Mouse (Mus musculus) forebrain, embryonic 14.5 days (tissue): ENCODE data around the gene Apoc1. TPM values are rescaled to one million over a fixed set of nuclear protein-coding genes. Genes with fewer than 3 reads are reported as not detected.

Source experiments
- ATAC-seq: fragments of 200-750 bp; cut with Nextera tagmentation; 2 replicates; pipeline ENCODE4 v1.8.0; 2017; ENCODE audit warnings: mild to moderate bottlenecking, moderate library complexity
- DNase-seq: peaks from one replicate; pipeline ENCODE4 v3.0.0-alpha.2; 2015; ENCODE audit warnings: low spot score
- H3K27ac ChIP-seq: fragments of 300-500 bp; sonication (generic); 2 replicates; pipeline ENCODE4 v1.5.1; 2014; ENCODE audit warnings: low read depth, mild to moderate bottlenecking, control low read depth, low read length, moderate library complexity
- H3K27me3 ChIP-seq: fragments of 300-500 bp; sonication (generic); replicated peaks from 2 replicates; pipeline ENCODE4 v1.6.1; 2014; ENCODE audit warnings: low read length, control low read depth, mixed read lengths; ENCODE audit not compliant: control insufficient read depth, insufficient read depth
- H3K36me3 ChIP-seq: fragments of 300-500 bp; sonication (generic); 2 replicates; pipeline ENCODE4 v1.6.1; 2014; ENCODE audit warnings: low read length, control low read depth; ENCODE audit not compliant: control insufficient read depth, insufficient read depth
- H3K4me1 ChIP-seq: fragments of 300-500 bp; sonication (generic); 2 replicates; pipeline ENCODE4 v1.6.1; 2014; ENCODE audit warnings: antibody characterized with exemption, low read length, control low read depth; ENCODE audit not compliant: control insufficient read depth, insufficient read depth
- H3K4me2 ChIP-seq: fragments of 300-500 bp; sonication (generic); 2 replicates; pipeline ENCODE4 v1.6.1; 2014; ENCODE audit warnings: mild to moderate bottlenecking, control low read depth, low read length
- H3K4me3 ChIP-seq: fragments of 300-500 bp; sonication (generic); 2 replicates; pipeline ENCODE4 v1.5.1; 2014; ENCODE audit warnings: low read depth, low read length, control low read depth
- H3K9ac ChIP-seq: fragments of 300-500 bp; sonication (generic); 2 replicates; pipeline ENCODE4 v1.6.1; 2014; ENCODE audit warnings: mild to moderate bottlenecking, low read length, control low read depth, moderate library complexity
- H3K9me3 ChIP-seq: fragments of 300-500 bp; sonication (generic); replicated peaks from 2 replicates; pipeline ENCODE4 v1.6.1; 2016; ENCODE audit warnings: low read length, control low read depth, mixed read lengths; ENCODE audit not compliant: control insufficient read depth
- WGBS: fragments of 180-500 bp; shearing (Covaris S2); extraction: QIAGEN DNeasy Blood & Tissue Kit; methylation state at CpG from one replicate; pipeline ENCODE4 v1.1.7; 2014; 5-methylcytosine and 5-hydroxymethylcytosine counted together
- polyA plus RNA-seq: library from polyadenylated mRNA; unstranded; fragments of >200 nt; fragmentation: Nextera tagmentation; extraction: Ambion mirVana; gene quantifications from 2 replicates; pipeline ENCODE4 v1.2.1, GENCODE M21; 2014

The Apoc1 gene
- polyA plus RNA-seq, 1 experiment from 2014 or later, result 1.4 TPM

- Histone ChIP-seq H3K4me1 (no peaks in the 10 kb centered on the region), H3K9me3 (no peaks in the 10 kb centered on the region), H3K9ac (no peak overlapping the region), H3K27me3 (no peaks in the 10 kb centered on the region), H3K4me3 (no peak overlapping the region), H3K36me3 (no peaks in the 10 kb centered on the region), H3K4me2 (no peak overlapping the region), H3K27ac (no peak overlapping the region)
- WGBS, result 92% methylated on average over 6 of the region's 6 CpGs
- DNase-seq (no peak), ATAC-seq (no peak)
These were observed 8.7 kb downstream of the Apoc1 start for GRCm38 (mm10) chr7:19683771-19684201.

DNA sequence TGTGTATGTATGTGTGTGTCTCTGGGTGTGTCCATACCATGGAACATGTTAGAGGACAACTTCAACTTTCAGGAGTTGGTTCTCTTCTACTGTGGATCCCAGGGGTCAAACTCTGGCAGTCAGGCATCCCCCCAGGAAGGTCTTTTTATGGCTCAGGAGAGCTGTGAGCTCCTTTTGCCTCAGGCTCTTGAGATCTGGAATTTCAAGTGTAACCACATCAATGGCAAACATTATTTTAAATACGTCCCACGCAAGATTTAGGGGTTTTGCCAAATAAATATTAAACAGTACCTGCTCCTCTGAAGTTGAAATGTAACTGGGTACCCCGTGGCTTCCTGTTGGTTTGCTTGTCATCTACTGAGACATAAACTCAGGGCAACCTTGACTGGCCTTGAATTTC lies 9.5 kb downstream of the Apoc1 start:
- Histone ChIP-seq H3K9me3 (no peaks in the 10 kb centered on the region), H3K36me3 (no peaks in the 10 kb centered on the region), H3K27ac (no peak overlapping the region), H3K9ac (no peak overlapping the region), H3K4me2 (no peak overlapping the region), H3K4me1 (no peaks in the 10 kb centered on the region), H3K4me3 (no peak overlapping the region), H3K27me3 (no peaks in the 10 kb centered on the region)
- WGBS, result 78% methylated on average over 3 of the region's 3 CpGs
- DNase-seq, result no peak
- no peak for ATAC-seq

GRCm38 (mm10) chr7:19681202-19681694 lies 11.2 kb downstream of the Apoc1 start, which contains the start of the genes Gm44805 and Apoc4:
Gene Gm44805, minus strand, starts transcription at chr7:19681423.
Gene Apoc4, minus strand, starts transcription at chr7:19681479.
- Histone ChIP-seq H3K27ac (no peak within 1 kb of the TSS), H3K36me3 (no peaks in the 10 kb centered on the region), H3K9ac (no peak within 1 kb of the TSS), H3K4me2 (no peak within 1 kb of the TSS), H3K4me3 (no peak within 1 kb of the TSS), H3K9me3 (no peaks in the 10 kb centered on the region), H3K4me1 (no peaks in the 10 kb centered on the region), H3K27me3 (no peaks in the 10 kb centered on the region)
- ATAC-seq (no peak), DNase-seq (no peak)
- WGBS, result 67% methylated on average over 8 of the region's 8 CpGs

DNA sequence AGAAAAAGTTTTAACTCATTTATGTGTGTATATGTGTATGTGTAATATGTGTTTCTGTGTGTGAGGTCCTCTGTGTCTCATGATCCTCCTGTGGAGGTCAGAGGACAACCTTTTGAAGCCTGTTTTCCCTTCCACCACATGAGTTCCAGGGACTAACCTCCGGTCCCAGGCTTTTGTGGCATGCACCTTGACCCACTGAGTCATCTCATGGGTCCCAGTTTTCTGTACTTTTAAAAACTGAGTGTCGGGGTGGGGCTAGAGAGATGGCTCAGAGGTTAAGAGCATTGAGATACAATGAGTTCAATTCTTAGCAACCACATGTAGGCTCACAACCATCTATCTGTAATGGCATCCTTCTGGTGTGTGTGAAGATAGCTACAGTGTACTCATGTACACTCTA lies 11.8 kb downstream of the Apoc1 start:
- DNase-seq, result no peak
- H3K9ac ChIP-seq, result no peak overlapping the region
- H3K4me1 ChIP-seq, result no peaks in the 10 kb centered on the region
- no peak overlapping the region for H3K27ac ChIP-seq
- WGBS, result 88% methylated on average over 2 of the region's 2 CpGs
- H3K27me3 ChIP-seq, result no peaks in the 10 kb centered on the region
- no peaks in the 10 kb centered on the region for H3K9me3 ChIP-seq
- H3K4me2 ChIP-seq, result no peak overlapping the region
- ATAC-seq, result no peak
- H3K4me3 ChIP-seq, result no peak overlapping the region
- H3K36me3 ChIP-seq, result no peaks in the 10 kb centered on the region

DNA sequence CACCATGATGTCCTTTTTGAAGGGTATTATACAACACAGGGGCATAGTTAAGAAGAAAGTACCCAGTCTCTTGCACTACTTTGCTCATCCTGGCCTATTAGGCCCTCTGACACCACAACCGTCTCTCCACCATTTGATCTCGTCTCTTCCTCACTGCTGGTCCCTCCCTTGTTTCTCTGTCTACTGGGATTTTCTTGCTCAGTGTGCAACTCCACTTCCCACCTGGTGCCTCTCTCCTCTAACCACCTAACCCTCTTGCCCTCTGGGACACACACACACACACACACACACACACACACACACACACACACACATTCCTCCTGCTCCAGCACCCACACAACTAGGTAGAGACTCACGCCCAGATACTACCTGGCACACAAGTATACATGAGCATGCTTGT lies 13.6 kb downstream of the Apoc1 start:
- no peak for ATAC-seq
- no peaks in the 10 kb centered on the region for H3K36me3 ChIP-seq
- no peak overlapping the region for H3K4me3 ChIP-seq
- H3K4me1 ChIP-seq, result no peaks in the 10 kb centered on the region
- WGBS, result 90% methylated on average over 3 of the region's 3 CpGs
- H3K27ac ChIP-seq, result no peak overlapping the region
- no peak overlapping the region for H3K4me2 ChIP-seq
- H3K9ac ChIP-seq, result no peak overlapping the region
- no peaks in the 10 kb centered on the region for H3K9me3 ChIP-seq
- DNase-seq, result no peak
- H3K27me3 ChIP-seq, result no peaks in the 10 kb centered on the region

DNA sequence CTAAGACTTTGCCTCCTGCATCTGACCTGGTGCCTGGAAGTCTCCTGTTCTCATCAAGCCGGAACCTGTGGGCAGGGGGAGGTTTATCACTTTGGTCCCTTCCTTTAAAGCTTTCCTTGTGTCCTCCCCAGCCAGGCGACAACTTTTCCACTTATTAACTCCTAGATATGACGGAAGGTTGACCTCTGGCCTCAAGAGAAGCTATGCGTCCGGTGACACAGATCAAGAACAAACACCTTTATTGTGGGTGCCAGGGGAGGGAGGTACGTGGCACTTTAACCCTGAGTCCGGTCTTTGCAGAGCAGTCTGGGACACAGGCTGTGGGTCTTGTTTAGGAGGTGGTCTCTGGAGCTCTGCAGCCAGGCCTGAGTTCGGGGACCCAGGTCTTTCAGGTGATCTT lies 14.6 kb downstream of the Apoc1 start, which contains the start of gene Apoc2:
Gene Apoc2 (minus strand): TSS at position 70 of the 400 bp plus-strand sequence.
- Histone ChIP-seq H3K4me1 (no peaks in the 10 kb centered on the region), H3K9ac (no peak within 1 kb of the TSS), H3K4me2 (no peak within 1 kb of the TSS), H3K27me3 (no peaks in the 10 kb centered on the region), H3K9me3 (no peaks in the 10 kb centered on the region), H3K4me3 (no peak within 1 kb of the TSS), H3K27ac (no peak within 1 kb of the TSS), H3K36me3 (no peaks in the 10 kb centered on the region)
- no peak for ATAC-seq
- WGBS, result 83% methylated on average over 8 of the region's 8 CpGs
- no peak for DNase-seq

DNA sequence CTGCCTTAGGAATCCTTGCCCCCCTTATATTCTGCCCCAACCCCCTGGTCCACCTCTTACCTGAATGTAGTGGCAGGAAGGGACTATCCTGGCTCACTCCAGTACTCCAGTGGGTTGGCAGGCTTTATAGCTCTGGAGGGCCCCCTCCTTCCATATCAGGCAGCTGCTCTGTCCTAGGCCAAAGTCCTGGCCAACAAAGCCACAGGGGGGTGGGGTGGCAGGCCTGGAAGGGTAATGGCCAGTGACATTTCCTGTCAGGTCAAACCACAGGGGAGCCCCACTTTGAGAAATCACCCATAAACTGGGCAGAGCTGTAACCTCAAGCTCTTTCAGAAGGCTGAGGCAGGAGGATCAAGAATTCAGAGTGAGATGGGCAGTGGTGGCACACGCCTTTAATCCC lies 15.8 kb downstream of the Apoc1 start:
- Histone ChIP-seq H3K4me1 (no peaks in the 10 kb centered on the region), H3K27ac (no peak overlapping the region), H3K4me3 (no peak overlapping the region), H3K9ac (no peak overlapping the region), H3K36me3 (no peaks in the 10 kb centered on the region), H3K9me3 (no peaks in the 10 kb centered on the region), H3K4me2 (no peak overlapping the region), H3K27me3 (no peaks in the 10 kb centered on the region)
- DNase-seq, result no peak
- 68% methylated on average over 1 of the region's 1 CpGs for WGBS
- no peak for ATAC-seq

DNA sequence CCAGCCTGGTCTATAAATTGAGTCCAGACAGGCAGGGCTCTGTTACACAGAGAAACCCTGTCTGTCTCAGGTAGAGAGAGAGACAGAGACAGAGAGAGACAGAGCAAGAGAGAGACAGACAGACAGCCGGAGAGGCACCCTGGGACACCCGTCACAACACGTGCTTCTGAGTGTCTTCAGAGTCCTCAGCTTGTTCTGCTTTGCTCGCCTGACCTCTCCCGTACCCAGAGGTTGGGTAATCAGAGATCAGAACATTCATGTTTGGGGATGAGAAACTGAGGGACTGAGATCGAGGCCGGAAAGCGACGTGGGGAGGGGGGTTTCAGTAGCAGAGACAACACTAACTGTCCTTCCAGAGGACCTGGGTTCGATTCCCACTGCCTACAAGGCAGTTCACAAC lies 16.6 kb downstream of the Apoc1 start:
- no peaks in the 10 kb centered on the region for H3K36me3 ChIP-seq
- ATAC-seq (no peak), DNase-seq (no peak)
- no peak overlapping the region for H3K4me2 ChIP-seq
- no peak overlapping the region for H3K27ac ChIP-seq
- no peaks in the 10 kb centered on the region for H3K27me3 ChIP-seq
- H3K9me3 ChIP-seq, result no peaks in the 10 kb centered on the region
- WGBS, result 89% methylated on average over 10 of the region's 10 CpGs
- no peaks in the 10 kb centered on the region for H3K4me1 ChIP-seq
- no peak overlapping the region for H3K4me3 ChIP-seq
- H3K9ac ChIP-seq, result no peak overlapping the region

DNA sequence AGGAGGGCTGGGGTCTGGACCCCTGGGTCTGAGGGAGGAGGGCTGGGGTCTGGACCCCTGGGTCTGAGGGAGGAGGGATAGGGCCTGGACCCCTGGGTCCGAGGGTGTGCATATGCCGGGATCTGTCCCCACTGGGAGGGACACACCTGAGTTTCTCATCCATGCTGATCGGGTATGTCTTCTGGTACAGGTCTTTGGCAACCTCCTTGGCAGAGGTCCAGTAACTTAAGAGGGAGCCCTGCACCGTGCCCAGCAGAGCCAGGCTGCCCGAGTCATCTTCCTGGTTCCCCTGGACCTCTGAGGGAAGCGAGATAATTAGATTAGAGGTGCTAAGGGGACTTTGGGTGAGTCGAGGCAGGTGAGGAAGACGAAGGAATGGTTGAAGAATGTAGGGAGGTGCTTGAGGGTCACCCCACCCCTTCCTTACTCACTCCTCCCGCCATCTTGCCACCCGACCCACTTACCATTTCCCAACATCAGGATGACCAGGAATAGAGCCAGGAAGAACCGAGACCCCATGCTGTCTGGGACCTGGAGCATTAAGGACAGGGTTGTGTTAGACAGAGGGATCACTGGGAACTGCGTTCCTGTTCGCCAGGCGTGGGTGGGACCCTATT lies 19.3 kb downstream of the Apoc1 start:
- Histone ChIP-seq H3K27me3 (no peaks in the 10 kb centered on the region), H3K27ac (no peak overlapping the region), H3K9me3 (no peaks in the 10 kb centered on the region), H3K36me3 (no peaks in the 10 kb centered on the region), H3K4me3 (no peak overlapping the region), H3K4me1 (no peaks in the 10 kb centered on the region), H3K9ac (no peak overlapping the region), H3K4me2 (no peak overlapping the region)
- WGBS, result 71% methylated on average over 14 of the region's 14 CpGs
- ATAC-seq (no peak), DNase-seq (no peak)
